Mouse (Mus musculus) CD4-positive, CD25-positive, alpha-beta regulatory T cell (primary cell): ENCODE data around the gene Raet1d. TPM values are rescaled to one million over a fixed set of nuclear protein-coding genes. Genes with fewer than 3 reads are reported as not detected.

Experiments used
- polyA plus RNA-seq: library from polyadenylated mRNA; unstranded; fragments of 100-300 nt; shearing (Covaris generic); gene quantifications from one replicate; pipeline ENCODE4 v1.2.1, GENCODE M21; 2017

Gene Raet1d
- polyA plus RNA-seq, result 0.24 TPM

GRCm38 (mm10) chr10:22360252-22360651, at the start of gene Raet1d:
TSS of gene Raet1d (plus strand) at chr10:22360552.

Other genes starting within 250 kb of the Raet1d start
- 17.6 TPM for gene E030030I06Rik, start 211.3 kb upstream of the Raet1d start, polyA plus RNA-seq
- gene Raet1e, start 202.0 kb upstream of the Raet1d start, polyA plus RNA-seq, result 0.13 TPM
- 7.5 TPM for gene H60b, start 202.0 kb upstream of the Raet1d start, polyA plus RNA-seq